8 mouse cellular contexts compared by ENCODE assay signal in genomic region chr16:35869126-35869525, GRCm38 (mm10). TPM values are rescaled to one million over a fixed set of nuclear protein-coding genes. Genes with fewer than 3 reads are reported as not detected.
DNase-seq lines count a peak whose midpoint lies in the region; ATAC-seq and TF ChIP-seq lines count a peak whose summit lies in the region.

No protein-coding gene starts in this region.

- peak overlapping the region; percentile 36; the same call in 1 of the 2 replicates for H3K4me3 ChIP-seq in spleen, adult 2 months (ENCODE audit: extremely low read depth, insufficient read depth, insufficient read length)
- peak overlapping the region; percentile 28; the same call in 1 of the 2 replicates for H3K4me3 ChIP-seq in heart, embryonic 13.5 days
- H3K4me3 ChIP-seq in stomach, embryonic 16.5 days (replicated peaks; ENCODE audit: low read length): 0 out of 2 replicates have a peak overlapping the region, but pooled peaks have one; percentile 19
- H3K4me3 ChIP-seq in forebrain, embryonic 13.5 days: no peak overlapping the region

- H3K27ac ChIP-seq in spleen, adult 2 months (ENCODE audit: insufficient read depth, low read length): peak overlapping the region; percentile 51
- 0 out of 2 replicates have a peak overlapping the region, but pooled peaks have one; percentile 32 for H3K27ac ChIP-seq in heart, embryonic 13.5 days (replicated peaks)
- H3K27ac ChIP-seq in stomach, embryonic 16.5 days (ENCODE audit: low read length): 0 out of 2 replicates have a peak overlapping the region, but pooled peaks have one; percentile 55
- no peak overlapping the region for H3K27ac ChIP-seq in forebrain, embryonic 13.5 days

- 5% methylated on average over 3 of the region's 3 CpGs for WGBS in spleen, adult 2 months
- 40% methylated on average over 3 of the region's 3 CpGs for WGBS in heart, embryonic 13.5 days
- WGBS in large intestine, adult 2 months: 3% methylated on average over 3 of the region's 3 CpGs
- WGBS in stomach, embryonic 16.5 days: 31% methylated on average over 3 of the region's 3 CpGs
- WGBS in forebrain, embryonic 13.5 days: 41% methylated on average over 3 of the region's 3 CpGs

- H3K36me3 ChIP-seq in spleen, adult 2 months (ENCODE audit: control insufficient read depth, insufficient read depth, low read length): peaks cover 19% of the 10 kb centered on the region
- H3K36me3 ChIP-seq in heart, embryonic 13.5 days: no peaks in the 10 kb centered on the region
- H3K36me3 ChIP-seq in stomach, embryonic 16.5 days (ENCODE audit: control insufficient read depth, insufficient read depth, low read length): no peaks in the 10 kb centered on the region
- no peaks in the 10 kb centered on the region for H3K36me3 ChIP-seq in forebrain, embryonic 13.5 days (ENCODE audit: poor library complexity, severe bottlenecking)

- H3K27me3 ChIP-seq in spleen, adult 2 months (ENCODE audit: control insufficient read depth, insufficient read depth, low read length): no peaks in the 10 kb centered on the region
- H3K27me3 ChIP-seq in heart, embryonic 13.5 days (replicated peaks): peaks cover 32% of the 10 kb centered on the region
- H3K27me3 ChIP-seq in stomach, embryonic 16.5 days (ENCODE audit: control insufficient read depth, insufficient read depth, low read length): no peaks in the 10 kb centered on the region; the same call in none of the 2 replicates
- peaks cover 33% of the 10 kb centered on the region for H3K27me3 ChIP-seq in forebrain, embryonic 13.5 days

- H3K9ac ChIP-seq in heart, embryonic 13.5 days: no peak overlapping the region
- H3K9ac ChIP-seq in stomach, embryonic 16.5 days (ENCODE audit: low read length): no peak overlapping the region
- no peak overlapping the region for H3K9ac ChIP-seq in forebrain, embryonic 13.5 days

- H3K4me1 ChIP-seq in spleen, adult 2 months (ENCODE audit: control insufficient read depth, insufficient read depth, insufficient read length): peaks cover 7% of the 10 kb centered on the region; the same call in 1 of the 2 replicates
- H3K4me1 ChIP-seq in heart, embryonic 13.5 days: peaks cover 13% of the 10 kb centered on the region
- peaks cover 7% of the 10 kb centered on the region; the same call in 1 of the 2 replicates for H3K4me1 ChIP-seq in stomach, embryonic 16.5 days (ENCODE audit: control insufficient read depth, insufficient read depth, low read length)
- H3K4me1 ChIP-seq in forebrain, embryonic 13.5 days: peaks cover 16% of the 10 kb centered on the region

- TF ChIP-seq POLR2A in spleen, adult 2 months (IDR thresholded peaks at IDR 0.05; ENCODE audit: low read depth, low read length): no peak

- H3K9me3 ChIP-seq in heart, embryonic 13.5 days: no peaks in the 10 kb centered on the region
- H3K9me3 ChIP-seq in stomach, embryonic 16.5 days (replicated peaks; ENCODE audit: control insufficient read depth, low read length): no peaks in the 10 kb centered on the region
- H3K9me3 ChIP-seq in forebrain, embryonic 13.5 days (replicated peaks): no peaks in the 10 kb centered on the region

- no peak for DNase-seq in spleen, adult 2 months (ENCODE audit: low read depth in 1 of 2, low spot score in 2 of 2)
- DNase-seq in spleen, postnatal 10 days (ENCODE audit: low spot score in 2 of 2): no peak
- peak; percentile 29 for DNase-seq in large intestine, adult 2 months (ENCODE audit: low read depth, low spot score)
- DNase-seq in layer of hippocampus, adult 9-10 months (ENCODE audit: low spot score): no peak
- DNase-seq in right cerebral cortex, adult 2 months (ENCODE audit: low spot score in 2 of 2): no peak

- no peak for TF ChIP-seq CTCF in spleen, adult 2 months (IDR thresholded peaks at IDR 0.05; ENCODE audit: extremely low read depth, insufficient read depth, insufficient read length, insufficient replicate concordance)

- ATAC-seq in heart, embryonic 13.5 days (ENCODE audit: extremely low read depth, insufficient number of reproducible peaks, low FRiP score, low TSS enrichment): no peak; the same call in 1 of the 2 replicates
- ATAC-seq in stomach, embryonic 16.5 days (ENCODE audit: insufficient read depth, low FRiP score): no peak
- ATAC-seq in forebrain, embryonic 13.5 days: no peak

- peak overlapping the region; percentile 53 for H3K4me2 ChIP-seq in heart, embryonic 13.5 days
- H3K4me2 ChIP-seq in stomach, embryonic 16.5 days (ENCODE audit: low read depth, low read length): peak overlapping the region; percentile 38
- H3K4me2 ChIP-seq in forebrain, embryonic 13.5 days: no peak overlapping the region

RNA-seq across cellular contexts. Expression of gene Parp14, which starts 2.2 kb away (rescaled TPM):
- polyA plus RNA-seq in spleen, adult 2 months (2012; rRNA removed): 8.0 and 8.1 TPM in 2 replicates
- 0.75 and 0.80 TPM in 2 replicates for polyA plus RNA-seq in heart, embryonic 13.5 days (2015; fragmentation: Nextera tagmentation; extraction: Ambion mirVana)
- 14.1 and 21.4 TPM in 2 replicates for polyA plus RNA-seq in large intestine, adult 2 months (2012; rRNA removed)
- 1.1 and 2.2 TPM in 2 replicates for polyA plus RNA-seq in stomach, embryonic 16.5 days (2015; fragmentation: Nextera tagmentation; extraction: Ambion mirVana)
- polyA plus RNA-seq in forebrain, embryonic 13.5 days (2015; fragmentation: Nextera tagmentation; extraction: Ambion mirVana): 0.14 and 0.35 TPM in 2 replicates
